Mouse (Mus musculus): ENCODE measurements around the gene Gucd1. TPM values are rescaled to one million over a fixed set of nuclear protein-coding genes. Genes with fewer than 3 reads are reported as not detected.
"Not testable (repeated sequence)": the region's sequence is repeated elsewhere in the genome, so short reads cannot be mapped to it uniquely, and the experiment has no call there.

Gene Gucd1
- 22.4 and 25.4 TPM in 2 replicates for polyA plus RNA-seq (2015; fragmentation: Nextera tagmentation; extraction: Ambion mirVana)

GRCm38 (mm10) chr10:75517758-75518143 lies at the start of gene Gucd1:
Gene Gucd1 (minus strand): TSS chr10:75517972.
- no peaks in the 10 kb centered on the region for H3K9me3 ChIP-seq
- peaks cover 60% of the 10 kb centered on the region for H3K4me1 ChIP-seq
- under 1% methylated on average over 20 of the region's 20 CpGs for WGBS
- peak within 1 kb of the TSS; percentile 84 for H3K4me3 ChIP-seq
- peak within 1 kb of the TSS; percentile 99 for H3K27ac ChIP-seq (replicated peaks)
- peak; percentile 62 for ATAC-seq (ENCODE audit: extremely low read depth, insufficient number of reproducible peaks, low FRiP score, low TSS enrichment)
- peak within 1 kb of the TSS; percentile 93 for H3K4me2 ChIP-seq
- no peaks in the 10 kb centered on the region for H3K27me3 ChIP-seq (replicated peaks)
- peak within 1 kb of the TSS; percentile 97 for H3K9ac ChIP-seq
- H3K36me3 ChIP-seq = peaks cover 36% of the 10 kb centered on the region

GRCm38 (mm10) chr10:75566765-75567164 lies 49.0 kb upstream of the Gucd1 start:
- WGBS = 71% methylated on average over 2 of the region's 2 CpGs
- H3K4me2 ChIP-seq; H3K4me3 ChIP-seq; H3K4me1 ChIP-seq; H3K9ac ChIP-seq; H3K9me3 ChIP-seq; H3K36me3 ChIP-seq; ATAC-seq (ENCODE audit: extremely low read depth, insufficient number of reproducible peaks, low FRiP score, low TSS enrichment); H3K27ac ChIP-seq (replicated peaks): not testable (repeated sequence)
- H3K27me3 ChIP-seq (replicated peaks) = peaks cover 43% of the 10 kb centered on the region

GRCm38 (mm10) chr10:75566321-75566720 lies 48.5 kb upstream of the Gucd1 start:
- no peak for ATAC-seq (ENCODE audit: extremely low read depth, insufficient number of reproducible peaks, low FRiP score, low TSS enrichment)
- H3K9me3 ChIP-seq = no peaks in the 10 kb centered on the region
- peaks cover 10% of the 10 kb centered on the region for H3K4me1 ChIP-seq
- WGBS = 73% methylated on average over 5 of the region's 5 CpGs
- no peaks in the 10 kb centered on the region for H3K36me3 ChIP-seq
- no peak overlapping the region for H3K9ac ChIP-seq
- H3K4me3 ChIP-seq = no peak overlapping the region
- no peak overlapping the region for H3K27ac ChIP-seq (replicated peaks)
- H3K27me3 ChIP-seq (replicated peaks) = peaks cover 47% of the 10 kb centered on the region
- no peak overlapping the region for H3K4me2 ChIP-seq

- Histone ChIP-seq H3K9ac (no peak overlapping the region), H3K4me2 (no peak overlapping the region), H3K36me3 (no peaks in the 10 kb centered on the region), H3K4me1 (peaks cover 10% of the 10 kb centered on the region), H3K27ac (replicated peaks) (no peak overlapping the region), H3K27me3 (replicated peaks) (peaks cover 51% of the 10 kb centered on the region), H3K4me3 (no peak overlapping the region), H3K9me3 (no peaks in the 10 kb centered on the region)
- WGBS = 77% methylated on average over 7 of the region's 7 CpGs
- ATAC-seq (ENCODE audit: extremely low read depth, insufficient number of reproducible peaks, low FRiP score, low TSS enrichment) = no peak
These were observed 48.1 kb upstream of the Gucd1 start for GRCm38 (mm10) chr10:75565906-75566305.

- H3K9ac ChIP-seq = no peak overlapping the region
- no peaks in the 10 kb centered on the region for H3K9me3 ChIP-seq
- 56% methylated on average over 6 of the region's 6 CpGs for WGBS
- H3K27me3 ChIP-seq (replicated peaks) = peaks cover 56% of the 10 kb centered on the region
- no peaks in the 10 kb centered on the region for H3K36me3 ChIP-seq
- peaks cover 12% of the 10 kb centered on the region for H3K4me1 ChIP-seq
- no peak overlapping the region for H3K4me3 ChIP-seq
- no peak overlapping the region for H3K4me2 ChIP-seq
- no peak for ATAC-seq (ENCODE audit: extremely low read depth, insufficient number of reproducible peaks, low FRiP score, low TSS enrichment)
- H3K27ac ChIP-seq (replicated peaks) = no peak overlapping the region
These were observed 47.7 kb upstream of the Gucd1 start for GRCm38 (mm10) chr10:75565436-75565835.

- 80% methylated on average over 12 of the region's 12 CpGs for WGBS
- H3K9ac ChIP-seq = no peak overlapping the region
- no peak overlapping the region for H3K4me3 ChIP-seq
- peaks cover 62% of the 10 kb centered on the region for H3K27me3 ChIP-seq (replicated peaks)
- H3K4me1 ChIP-seq = peaks cover 19% of the 10 kb centered on the region
- no peak for ATAC-seq (ENCODE audit: extremely low read depth, insufficient number of reproducible peaks, low FRiP score, low TSS enrichment)
- H3K36me3 ChIP-seq = no peaks in the 10 kb centered on the region
- H3K9me3 ChIP-seq = no peaks in the 10 kb centered on the region
- H3K4me2 ChIP-seq = no peak overlapping the region
- no peak overlapping the region for H3K27ac ChIP-seq (replicated peaks)
These were observed 47.0 kb upstream of the Gucd1 start for GRCm38 (mm10) chr10:75564687-75565265.

- Histone ChIP-seq H3K36me3 (no peaks in the 10 kb centered on the region), H3K27ac (replicated peaks) (no peak overlapping the region), H3K9me3 (no peaks in the 10 kb centered on the region), H3K4me3 (no peak overlapping the region), H3K9ac (no peak overlapping the region), H3K4me1 (peaks cover 25% of the 10 kb centered on the region), H3K27me3 (replicated peaks) (peaks cover 74% of the 10 kb centered on the region), H3K4me2 (no peak overlapping the region)
- 79% methylated on average over 8 of the region's 8 CpGs for WGBS
- no peak for ATAC-seq (ENCODE audit: extremely low read depth, insufficient number of reproducible peaks, low FRiP score, low TSS enrichment)
These were observed 44.8 kb upstream of the Gucd1 start for GRCm38 (mm10) chr10:75562596-75562995.

- peaks cover 33% of the 10 kb centered on the region for H3K4me1 ChIP-seq
- H3K4me3 ChIP-seq = peak within 1 kb of the TSS; percentile 67
- H3K9me3 ChIP-seq = no peaks in the 10 kb centered on the region
These were observed 43.4 kb upstream of the Gucd1 start, which contains the start of gene Ggt1 for GRCm38 (mm10) chr10:75561071-75561654. Gene Ggt1 (plus strand): TSS chr10:75561604.

GRCm38 (mm10) chr10:75560549-75560899 lies 42.8 kb upstream of the Gucd1 start:
- Histone ChIP-seq H3K9ac (peak overlapping the region; percentile 86), H3K27ac (replicated peaks) (no peak overlapping the region), H3K4me3 (peak overlapping the region; percentile 67), H3K27me3 (replicated peaks) (peaks cover 80% of the 10 kb centered on the region), H3K4me1 (peaks cover 39% of the 10 kb centered on the region), H3K4me2 (peak overlapping the region; percentile 99), H3K36me3 (no peaks in the 10 kb centered on the region), H3K9me3 (no peaks in the 10 kb centered on the region)
- ATAC-seq (ENCODE audit: extremely low read depth, insufficient number of reproducible peaks, low FRiP score, low TSS enrichment) = no peak
- 11% methylated on average over 6 of the region's 6 CpGs for WGBS

More at GRCm38 (mm10) chr10:75561071-75561654, 43.4 kb upstream of the Gucd1 start, which contains the start of gene Ggt1:
- 48% methylated on average over 10 of the region's 10 CpGs for WGBS
- Histone ChIP-seq H3K27ac (replicated peaks) (no peak within 1 kb of the TSS), H3K36me3 (no peaks in the 10 kb centered on the region), H3K9ac (peak within 1 kb of the TSS; percentile 86), H3K4me2 (peak within 1 kb of the TSS; percentile 99), H3K27me3 (replicated peaks) (peaks cover 80% of the 10 kb centered on the region)
- ATAC-seq (ENCODE audit: extremely low read depth, insufficient number of reproducible peaks, low FRiP score, low TSS enrichment) = no peak

- no peak for ATAC-seq (ENCODE audit: extremely low read depth, insufficient number of reproducible peaks, low FRiP score, low TSS enrichment)
- WGBS = under 1% methylated on average over 73 of the region's 75 CpGs
- Histone ChIP-seq H3K4me2 (peak within 1 kb of the TSS; percentile 99), H3K36me3 (no peaks in the 10 kb centered on the region), H3K27ac (replicated peaks) (no peak within 1 kb of the TSS), H3K27me3 (replicated peaks) (peaks cover 80% of the 10 kb centered on the region), H3K4me3 (peak within 1 kb of the TSS; percentile 67), H3K9me3 (no peaks in the 10 kb centered on the region), H3K9ac (peak within 1 kb of the TSS; percentile 86), H3K4me1 (peaks cover 39% of the 10 kb centered on the region)
These were observed 42.1 kb upstream of the Gucd1 start, which contains the start of gene Lrrc75b for GRCm38 (mm10) chr10:75559676-75560548. Gene Lrrc75b (minus strand): TSS chr10:75560330.

GRCm38 (mm10) chr10:75559041-75559675 lies 41.4 kb upstream of the Gucd1 start:
- Histone ChIP-seq H3K27ac (replicated peaks) (no peak overlapping the region), H3K9me3 (no peaks in the 10 kb centered on the region), H3K36me3 (no peaks in the 10 kb centered on the region), H3K4me3 (peak overlapping the region; percentile 67), H3K27me3 (replicated peaks) (peaks cover 72% of the 10 kb centered on the region), H3K4me2 (peak overlapping the region; percentile 99), H3K9ac (peak overlapping the region; percentile 86), H3K4me1 (peaks cover 39% of the 10 kb centered on the region)
- no peak for ATAC-seq (ENCODE audit: extremely low read depth, insufficient number of reproducible peaks, low FRiP score, low TSS enrichment)
- WGBS = 8% methylated on average over 14 of the region's 14 CpGs

All from heart, embryonic 13.5 days (tissue).